Mouse (Mus musculus) left cerebral cortex, adult 9 months (tissue): Measurements from ENCODE around the gene Olfr680-ps1.
"Not testable (repeated sequence)": the region's sequence is repeated elsewhere in the genome, so short reads cannot be mapped to it uniquely, and the experiment has no call there.

ENCODE experiments used
- DNase-seq, 2 experiments: peaks; one replicate each; pipeline ENCODE4 v3.0.0; 2022; ENCODE audit warnings: low spot score in 2 of 2

The Olfr680-ps1 gene

GRCm38 (mm10) chr7:105092717-105093116 is at the start of gene Olfr680-ps1:
TSS of gene Olfr680-ps1 (minus strand) at chr7:105092817.
- not testable (repeated sequence) for DNase-seq

DNA sequence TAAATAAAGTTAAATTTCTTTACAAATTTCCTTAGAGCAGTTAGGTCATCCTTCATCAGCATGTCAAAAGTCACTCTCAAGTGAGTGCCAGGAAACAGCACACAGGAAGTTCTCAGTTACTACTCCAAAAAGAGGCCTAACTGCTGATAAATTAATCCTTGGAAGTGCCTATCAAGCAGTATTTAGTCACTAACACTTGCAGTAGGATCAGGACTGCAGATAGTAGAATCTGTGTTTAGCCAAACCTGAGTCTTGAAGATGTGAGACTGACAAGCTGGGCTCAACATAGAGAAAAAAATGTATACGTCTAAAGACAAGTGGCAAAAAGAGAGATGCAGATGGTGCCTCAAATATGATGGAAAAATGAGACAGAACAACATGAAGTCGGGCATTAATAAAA is 48.7 kb upstream of the Olfr680-ps1 start:
- DNase-seq = no peak

GRCm38 (mm10) chr7:105116536-105116935 is 23.9 kb upstream of the Olfr680-ps1 start, which contains the start of gene Olfr681:
TSS of gene Olfr681 (plus strand) at chr7:105116836.
- DNase-seq = no peak

- no peak for DNase-seq
These were observed 11.7 kb downstream of the Olfr680-ps1 start, which contains the start of gene Olfr679 for GRCm38 (mm10) chr7:105080905-105081304. TSS of gene Olfr679 (plus strand) at chr7:105081205.

GRCm38 (mm10) chr7:105064175-105064574 is 28.4 kb downstream of the Olfr680-ps1 start, which contains the start of gene Olfr678:
TSS of gene Olfr678 (plus strand) at chr7:105064475.
- no peak for DNase-seq

- DNase-seq = no peak
These were observed 33.7 kb downstream of the Olfr680-ps1 start for GRCm38 (mm10) chr7:105058951-105059350.
